Mouse (Mus musculus): ENCODE measurements around the gene Atf3.

Atf3 gene

DNA sequence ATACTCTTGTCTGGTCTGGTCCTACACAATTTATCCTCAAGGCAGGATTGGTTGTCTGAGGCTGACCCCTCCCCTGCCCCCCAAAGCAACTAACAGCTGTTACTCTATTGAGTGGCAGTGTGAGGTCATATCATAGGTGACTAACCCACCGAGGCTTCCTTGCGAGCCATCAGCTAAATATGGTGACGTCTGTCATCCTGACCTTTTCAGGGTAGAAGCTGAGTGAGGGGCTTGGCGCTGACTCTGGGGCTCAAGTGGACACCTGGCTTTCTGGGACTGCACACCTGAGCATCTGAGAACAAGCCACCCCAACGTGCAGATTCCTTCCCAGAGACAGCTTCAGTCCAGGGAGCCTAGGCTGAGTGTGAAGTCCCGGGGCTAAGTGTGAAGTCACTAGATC, at the start of gene Atf3:
Atf3 (minus strand) TSS at position 101 of the 400 bp plus-strand sequence.
- no peak for TF ChIP-seq GATA4 (IDR thresholded peaks at IDR 0.05; ENCODE audit: insufficient replicate concordance, low read length)

DNA sequence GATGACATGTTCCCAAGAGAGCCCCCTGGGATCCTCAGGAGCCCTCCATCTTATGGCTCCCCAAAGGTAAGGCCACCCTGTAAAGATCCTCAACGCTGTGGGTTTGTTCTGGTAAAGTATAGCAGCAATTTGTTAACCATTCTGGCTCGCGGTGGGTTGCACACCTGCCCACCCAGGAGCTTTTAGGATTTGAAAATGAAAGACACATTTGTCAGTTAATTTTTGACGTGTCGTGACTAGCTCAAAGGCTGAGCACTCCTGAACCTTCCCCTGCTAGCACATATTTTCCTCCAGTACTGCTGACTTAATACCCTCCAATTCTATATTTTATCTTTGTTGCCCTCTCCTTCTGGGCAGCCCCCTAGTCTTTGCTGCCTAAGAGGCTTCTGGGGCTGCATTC, 49.3 kb upstream of the Atf3 start:
- TF ChIP-seq GATA4 (IDR thresholded peaks at IDR 0.05; ENCODE audit: insufficient replicate concordance, low read length): no peak

DNA sequence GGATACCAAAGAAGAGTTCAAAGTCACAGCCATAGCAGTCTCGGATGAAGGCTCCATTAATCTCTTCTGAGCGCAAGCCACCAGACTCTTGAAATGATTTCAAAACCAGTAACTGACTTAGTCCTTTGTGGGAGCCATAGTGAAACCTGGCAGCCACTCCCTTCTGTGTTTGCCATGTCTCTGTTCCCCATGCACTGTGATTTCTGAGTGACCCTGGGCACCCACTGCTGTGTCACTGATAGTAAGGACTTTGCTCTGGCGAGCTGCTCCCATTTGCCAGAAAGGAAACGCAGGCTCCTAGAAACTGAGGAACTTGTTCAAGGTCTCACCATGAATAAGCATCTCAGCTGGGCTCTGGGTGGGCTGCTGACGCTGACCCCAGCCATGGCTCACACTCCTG, 45.6 kb upstream of the Atf3 start:
- no peak for TF ChIP-seq GATA4 (IDR thresholded peaks at IDR 0.05; ENCODE audit: insufficient replicate concordance, low read length)

GRCm38 (mm10) chr1:191261861-191262260, 44.0 kb upstream of the Atf3 start:
- no peak for TF ChIP-seq GATA4 (IDR thresholded peaks at IDR 0.05; ENCODE audit: insufficient replicate concordance, low read length)

GRCm38 (mm10) chr1:191259661-191260060, 41.8 kb upstream of the Atf3 start:
- TF ChIP-seq GATA4 (IDR thresholded peaks at IDR 0.05; ENCODE audit: insufficient replicate concordance, low read length): no peak

DNA sequence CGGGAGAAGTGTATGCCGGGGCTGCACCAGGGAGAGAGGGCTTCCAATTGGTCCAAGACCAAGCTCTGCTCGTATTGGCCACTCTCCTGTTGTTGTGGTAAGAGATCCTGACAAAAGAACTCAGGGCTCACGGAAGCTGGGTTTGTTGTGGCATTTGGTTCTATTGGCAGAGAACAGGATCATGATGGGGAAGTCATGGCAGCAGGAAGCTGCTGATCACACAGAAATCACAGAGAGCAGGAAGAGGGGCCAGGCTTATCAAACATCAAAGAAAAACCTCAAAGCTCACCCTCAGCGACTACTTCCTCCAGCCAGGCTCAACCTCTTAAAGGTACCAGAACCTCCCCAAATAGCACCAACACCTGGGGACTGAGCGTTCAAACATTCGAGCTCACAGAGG, 41.3 kb upstream of the Atf3 start:
- no peak for TF ChIP-seq GATA4 (IDR thresholded peaks at IDR 0.05; ENCODE audit: insufficient replicate concordance, low read length)

DNA sequence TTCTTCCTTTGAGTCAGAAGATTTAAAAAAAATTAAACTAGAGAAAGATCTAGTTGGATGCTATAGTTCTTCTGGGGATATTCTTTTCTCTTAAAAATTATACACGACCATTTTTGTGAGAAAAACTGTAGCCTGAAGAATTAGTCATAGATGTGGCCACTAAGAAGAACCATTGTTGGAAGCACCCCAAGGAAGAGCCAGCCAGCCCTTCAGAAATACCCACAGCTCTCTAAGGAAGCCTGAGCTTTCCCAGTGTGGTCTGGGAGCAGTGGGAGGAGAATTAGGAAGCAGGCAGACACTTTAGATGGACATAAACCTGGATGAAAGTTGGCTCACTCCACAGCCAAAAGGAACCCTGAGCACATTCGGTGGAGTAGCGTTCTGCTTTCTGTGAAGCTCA, 40.7 kb upstream of the Atf3 start:
- TF ChIP-seq GATA4 (IDR thresholded peaks at IDR 0.05; ENCODE audit: insufficient replicate concordance, low read length): no peak

DNA sequence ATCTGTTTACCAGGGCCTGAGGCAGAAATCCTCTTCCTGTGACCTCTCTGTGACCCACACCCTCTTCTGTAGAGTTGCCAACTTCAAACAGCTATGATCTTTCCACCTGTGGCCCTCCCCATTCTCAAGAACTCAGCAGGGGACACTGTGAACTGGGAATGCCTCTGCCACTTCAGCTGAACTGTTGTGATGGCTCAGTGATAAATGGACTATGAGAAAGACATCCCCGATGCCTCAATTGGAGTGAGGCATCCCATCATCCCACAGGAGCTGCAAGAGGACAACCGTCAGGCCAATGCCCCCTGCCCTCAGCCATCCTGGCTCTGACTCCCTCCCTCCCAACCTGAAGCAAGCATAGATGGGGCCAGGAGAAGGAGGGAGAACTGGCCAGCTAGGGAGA, 40.1 kb upstream of the Atf3 start:
- no peak for TF ChIP-seq GATA4 (IDR thresholded peaks at IDR 0.05; ENCODE audit: insufficient replicate concordance, low read length)

DNA sequence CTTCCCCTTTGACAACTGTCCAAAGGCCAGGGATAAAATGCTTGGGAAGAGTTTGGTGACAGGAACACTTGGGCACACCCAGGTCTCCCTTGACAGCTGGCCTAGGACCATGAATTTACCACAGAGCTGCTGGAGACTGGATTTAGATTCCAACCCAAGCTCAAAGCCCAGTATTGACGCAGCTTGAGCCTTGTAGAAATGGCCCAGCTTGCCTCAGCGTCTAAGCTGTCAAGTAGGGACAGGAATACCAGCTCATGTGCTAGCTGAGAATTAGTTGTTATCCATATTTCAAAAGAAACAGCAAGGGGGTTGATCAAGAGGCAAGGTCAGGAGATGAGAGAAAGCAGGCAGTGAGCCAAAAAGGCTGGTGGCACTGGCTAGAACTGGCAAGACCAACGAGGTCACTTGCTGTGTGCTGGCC, 39.5 kb upstream of the Atf3 start:
- no peak for TF ChIP-seq GATA4 (IDR thresholded peaks at IDR 0.05; ENCODE audit: insufficient replicate concordance, low read length)

DNA sequence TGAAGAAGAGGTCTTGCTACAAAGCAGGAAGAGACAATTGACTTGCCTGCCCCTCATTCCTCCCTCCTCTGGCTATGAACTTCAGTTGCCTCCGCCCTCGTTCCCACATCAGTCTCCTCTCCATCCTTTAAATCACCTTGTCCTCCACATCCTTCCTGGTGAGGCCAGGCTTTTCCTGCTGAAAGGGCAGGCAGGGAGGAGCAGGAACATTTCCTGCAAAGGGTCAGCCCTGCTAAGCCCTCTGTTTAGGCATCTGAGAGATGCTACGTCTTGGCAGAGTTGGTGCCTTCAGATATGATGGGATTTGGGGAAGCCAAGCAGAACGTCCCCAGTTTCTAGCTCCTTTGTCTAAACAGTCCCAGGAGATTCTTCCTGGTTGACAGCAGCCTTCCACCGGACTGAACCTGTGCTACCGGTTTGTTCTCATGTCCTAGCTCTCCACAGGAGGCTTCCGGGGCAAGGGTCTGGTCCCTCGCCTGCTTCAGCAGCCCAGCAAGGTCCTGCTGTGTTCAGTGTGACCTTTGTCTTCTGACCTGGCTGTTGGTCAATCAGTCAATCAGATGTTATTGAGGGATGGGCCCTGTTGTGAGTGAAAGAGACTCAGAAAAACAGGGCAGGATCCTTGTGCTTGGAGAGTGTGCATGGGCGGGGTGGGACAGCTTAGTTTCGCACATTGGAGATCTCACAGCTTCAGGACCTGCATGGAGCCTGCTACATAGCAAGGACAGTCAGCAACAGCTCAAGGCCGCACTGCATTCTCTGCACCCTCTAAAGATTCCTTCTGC, 38.9 kb upstream of the Atf3 start:
- no peak for TF ChIP-seq GATA4 (IDR thresholded peaks at IDR 0.05; ENCODE audit: insufficient replicate concordance, low read length)

- TF ChIP-seq GATA4 (IDR thresholded peaks at IDR 0.05; ENCODE audit: insufficient replicate concordance, low read length): no peak
Measured at GRCm38 (mm10) chr1:191256134-191256533, 38.3 kb upstream of the Atf3 start.

DNA sequence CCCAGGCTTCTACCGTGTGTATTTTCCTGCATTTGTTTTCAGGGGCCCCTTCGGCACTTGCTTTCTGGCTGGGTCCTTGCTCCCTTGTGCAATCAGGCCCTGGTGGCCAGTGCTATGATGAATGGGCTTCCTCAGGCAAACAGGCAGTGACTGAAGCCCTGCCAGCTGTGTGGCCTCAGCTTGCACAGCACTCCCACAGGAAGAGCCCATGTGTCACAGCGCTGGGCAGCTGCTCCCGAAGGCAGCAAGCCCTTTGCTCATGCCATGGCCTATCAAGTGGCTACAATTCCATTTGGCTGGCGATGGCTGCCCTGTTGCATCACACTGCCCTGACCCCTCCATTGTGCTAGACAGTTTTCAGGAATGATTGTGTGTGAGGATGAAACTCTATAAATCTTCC, 36.6 kb upstream of the Atf3 start:
- TF ChIP-seq GATA4 (IDR thresholded peaks at IDR 0.05; ENCODE audit: insufficient replicate concordance, low read length): peak; percentile 44; the same call in 1 of the 2 replicates

GRCm38 (mm10) chr1:191253636-191254035, 35.8 kb upstream of the Atf3 start:
- no peak for TF ChIP-seq GATA4 (IDR thresholded peaks at IDR 0.05; ENCODE audit: insufficient replicate concordance, low read length)

DNA sequence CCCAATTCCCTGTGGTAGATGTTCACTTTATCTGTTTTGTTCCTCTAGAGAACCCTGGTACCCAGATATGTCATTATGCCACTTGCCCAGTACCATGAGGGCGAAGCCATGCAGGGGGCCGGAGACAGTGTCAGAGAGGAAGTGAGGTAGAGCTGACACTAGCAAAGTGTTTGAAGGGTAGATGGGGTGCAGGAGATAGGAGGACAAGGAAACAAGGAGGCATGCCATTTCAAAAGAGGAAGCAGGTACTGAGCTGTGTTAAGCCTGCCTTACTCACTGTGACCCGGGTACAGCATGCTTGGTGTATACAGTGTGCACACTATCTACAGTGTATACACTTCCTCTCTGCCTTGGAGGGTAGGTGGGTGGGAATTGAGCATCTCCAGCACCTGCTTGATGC, 32.1 kb upstream of the Atf3 start:
- TF ChIP-seq GATA4 (IDR thresholded peaks at IDR 0.05; ENCODE audit: insufficient replicate concordance, low read length): no peak

GRCm38 (mm10) chr1:191248423-191248822, 30.6 kb upstream of the Atf3 start:
- no peak for TF ChIP-seq GATA4 (IDR thresholded peaks at IDR 0.05; ENCODE audit: insufficient replicate concordance, low read length)

GRCm38 (mm10) chr1:191247561-191247960, 29.7 kb upstream of the Atf3 start:
- no peak for TF ChIP-seq GATA4 (IDR thresholded peaks at IDR 0.05; ENCODE audit: insufficient replicate concordance, low read length)

- no peak for TF ChIP-seq GATA4 (IDR thresholded peaks at IDR 0.05; ENCODE audit: insufficient replicate concordance, low read length)
Measured at GRCm38 (mm10) chr1:191243855-191244254, 26.0 kb upstream of the Atf3 start.
